Mouse (Mus musculus): ENCODE results near the gene Slc52a3. TPM values are rescaled to one million over a fixed set of nuclear protein-coding genes. Genes with fewer than 3 reads are reported as not detected.
A peak's percentile ranks its signal among the peaks of the same experiment; 100 is the strongest.

The Slc52a3 gene
- polyA plus RNA-seq, 1 experiment from 2014 or later = 0.80 TPM

DNA sequence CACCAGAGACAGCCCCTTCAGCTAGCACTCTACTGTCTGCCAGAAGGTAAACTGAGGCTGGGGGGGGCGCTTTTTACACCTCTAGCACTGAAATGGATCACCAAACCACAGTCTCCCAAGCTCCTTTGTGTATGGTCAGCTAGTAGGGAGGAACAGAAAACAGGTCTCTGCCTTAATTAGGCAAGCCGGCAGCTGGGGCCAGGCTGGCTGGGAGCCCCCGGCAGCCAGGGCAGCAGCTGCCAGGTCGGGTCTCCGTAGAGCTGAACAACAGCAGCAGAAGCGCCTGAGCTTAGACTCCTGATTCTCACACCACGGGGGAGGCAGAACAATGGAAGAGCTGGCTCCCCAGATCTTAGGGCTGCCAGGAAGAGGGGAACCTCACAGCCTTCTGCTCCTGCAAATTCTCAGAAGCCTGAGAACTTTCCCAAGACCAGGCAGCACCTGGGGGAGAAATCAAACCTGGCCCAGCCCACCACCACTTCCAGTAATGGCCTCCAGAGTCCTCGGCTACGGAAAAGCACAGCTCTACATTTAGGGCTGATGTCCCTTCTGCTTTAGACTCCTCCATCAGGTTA, 29.0 kb upstream of the Slc52a3 start:
- WGBS = 25% methylated on average over 9 of the region's 9 CpGs

DNA sequence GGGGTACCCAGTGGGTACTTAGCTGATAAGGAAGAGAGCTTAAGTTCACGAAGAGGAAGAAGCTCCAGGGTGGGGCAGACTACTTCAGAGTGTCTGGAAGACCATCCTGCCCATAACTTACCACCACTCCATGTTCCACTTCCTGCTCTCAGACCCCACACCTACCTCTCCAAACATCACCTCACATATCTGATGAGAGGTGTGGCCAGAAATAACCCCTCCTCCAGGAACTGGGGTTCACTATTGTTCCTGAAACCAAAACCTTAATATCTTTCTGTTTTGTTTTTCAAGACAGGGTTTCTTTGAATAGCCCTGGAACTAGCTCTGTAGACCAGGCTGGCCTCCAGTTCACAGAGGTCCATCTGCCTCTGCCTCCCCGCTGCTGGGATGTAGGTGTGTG, 28.5 kb upstream of the Slc52a3 start:
- peaks cover 82% of the 10 kb centered on the region for H3K4me1 ChIP-seq
- DNase-seq (ENCODE audit: low spot score) = no peak
- 72% methylated on average over 2 of the region's 2 CpGs for WGBS
- peak overlapping the region; percentile 30; the same call in 1 of the 2 replicates for H3K4me3 ChIP-seq
- no peaks in the 10 kb centered on the region for H3K9me3 ChIP-seq
- peaks cover 34% of the 10 kb centered on the region for H3K36me3 ChIP-seq (replicated peaks)
- H3K27me3 ChIP-seq (replicated peaks; ENCODE audit: low read depth, poor library complexity, severe bottlenecking) = peaks cover 35% of the 10 kb centered on the region
- H3K27ac ChIP-seq (replicated peaks) = peak overlapping the region; percentile 80

More for the DNA sequence above, 29.0 kb upstream of the Slc52a3 start:
- Histone ChIP-seq H3K9me3 (no peaks in the 10 kb centered on the region), H3K4me1 (peaks cover 82% of the 10 kb centered on the region), H3K36me3 (replicated peaks) (peaks cover 31% of the 10 kb centered on the region), H3K27ac (replicated peaks) (peak overlapping the region; percentile 80), H3K4me3 (peak overlapping the region; percentile 30; the same call in 1 of the 2 replicates), H3K27me3 (replicated peaks; ENCODE audit: low read depth, poor library complexity, severe bottlenecking) (peaks cover 30% of the 10 kb centered on the region)
- peak; percentile 50 for DNase-seq (ENCODE audit: low spot score)

DNA sequence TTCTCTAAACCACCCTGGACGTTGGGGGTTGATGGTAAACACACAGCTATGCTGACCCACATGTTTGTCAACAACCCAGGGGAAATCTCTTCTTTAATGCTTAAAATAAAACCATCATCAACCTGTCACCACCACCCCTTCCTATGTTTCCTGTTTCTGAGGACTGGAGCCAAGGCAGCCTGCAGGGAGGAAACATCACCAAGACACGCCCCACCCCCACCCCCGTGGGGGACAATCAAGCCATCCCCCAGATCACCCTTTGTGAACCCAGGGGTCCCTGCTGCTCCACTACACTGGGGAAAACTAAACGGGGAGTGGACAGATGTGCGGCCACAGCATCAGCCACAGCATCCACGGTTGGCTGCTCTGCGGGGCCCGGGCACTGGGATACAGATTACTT, 27.9 kb upstream of the Slc52a3 start:
- Histone ChIP-seq H3K27me3 (replicated peaks; ENCODE audit: low read depth, poor library complexity, severe bottlenecking) (peaks cover 38% of the 10 kb centered on the region), H3K36me3 (replicated peaks) (peaks cover 34% of the 10 kb centered on the region), H3K4me1 (peaks cover 82% of the 10 kb centered on the region), H3K9me3 (no peaks in the 10 kb centered on the region), H3K4me3 (peak overlapping the region; percentile 58; the same call in 1 of the 2 replicates), H3K27ac (replicated peaks) (peak overlapping the region; percentile 80; the same call in 1 of the 2 replicates)
- no peak for DNase-seq (ENCODE audit: low spot score)
- WGBS = 80% methylated on average over 8 of the region's 8 CpGs

DNA sequence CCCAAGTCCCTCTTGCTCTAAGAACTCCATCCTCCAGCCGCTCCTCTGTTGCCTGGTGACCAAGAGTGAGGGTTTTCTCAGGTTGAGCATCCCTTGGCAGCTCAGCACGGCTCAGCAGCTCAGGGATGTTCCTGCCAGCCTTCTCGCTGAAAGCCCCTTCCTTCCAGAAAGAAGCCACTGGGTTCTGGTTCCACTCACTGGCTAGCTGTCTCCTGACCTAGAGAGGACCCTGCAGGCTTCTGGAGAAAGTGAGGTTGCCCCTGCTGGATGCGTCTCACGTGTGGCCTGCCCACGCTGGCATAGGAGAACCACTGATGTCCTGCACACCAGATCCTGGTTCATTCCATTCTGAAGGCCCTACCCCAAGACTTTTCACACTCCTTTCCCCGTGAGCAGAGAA, 27.3 kb upstream of the Slc52a3 start:
- 89% methylated on average over 7 of the region's 7 CpGs for WGBS
- peaks cover 38% of the 10 kb centered on the region for H3K27me3 ChIP-seq (replicated peaks; ENCODE audit: low read depth, poor library complexity, severe bottlenecking)
- H3K4me3 ChIP-seq = peak overlapping the region; percentile 58; the same call in 1 of the 2 replicates
- peaks cover 82% of the 10 kb centered on the region for H3K4me1 ChIP-seq
- no peak for DNase-seq (ENCODE audit: low spot score)
- H3K9me3 ChIP-seq = no peaks in the 10 kb centered on the region
- peak overlapping the region; percentile 88; the same call in 1 of the 2 replicates for H3K27ac ChIP-seq (replicated peaks)
- H3K36me3 ChIP-seq (replicated peaks) = peaks cover 34% of the 10 kb centered on the region

DNA sequence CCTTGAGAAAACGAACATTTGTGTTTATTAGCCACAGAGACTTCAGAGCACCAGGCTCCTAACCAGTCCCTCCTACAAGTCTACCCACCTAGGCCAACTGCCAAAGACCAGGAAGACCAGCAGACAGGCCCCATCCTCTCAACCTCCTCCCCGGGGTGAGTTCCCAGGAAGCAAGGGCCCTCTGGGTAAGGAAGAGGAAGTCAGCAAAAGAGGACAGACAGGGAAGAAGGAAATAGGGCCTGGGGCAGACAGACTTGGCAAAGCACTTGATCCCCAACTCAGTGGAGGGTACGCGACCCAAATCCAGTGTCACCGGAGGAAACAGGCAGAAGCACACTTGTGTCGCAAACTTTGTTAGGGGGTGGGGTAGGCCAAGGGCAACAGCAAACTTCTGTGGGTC, 26.9 kb upstream of the Slc52a3 start:
- 94% methylated on average over 6 of the region's 6 CpGs for WGBS
- peaks cover 42% of the 10 kb centered on the region for H3K27me3 ChIP-seq (replicated peaks; ENCODE audit: low read depth, poor library complexity, severe bottlenecking)
- peak overlapping the region; percentile 88; the same call in 1 of the 2 replicates for H3K27ac ChIP-seq (replicated peaks)
- DNase-seq (ENCODE audit: low spot score) = no peak
- H3K36me3 ChIP-seq (replicated peaks) = peaks cover 34% of the 10 kb centered on the region
- H3K9me3 ChIP-seq = no peaks in the 10 kb centered on the region
- H3K4me3 ChIP-seq = peak overlapping the region; percentile 58
- peaks cover 82% of the 10 kb centered on the region for H3K4me1 ChIP-seq

DNA sequence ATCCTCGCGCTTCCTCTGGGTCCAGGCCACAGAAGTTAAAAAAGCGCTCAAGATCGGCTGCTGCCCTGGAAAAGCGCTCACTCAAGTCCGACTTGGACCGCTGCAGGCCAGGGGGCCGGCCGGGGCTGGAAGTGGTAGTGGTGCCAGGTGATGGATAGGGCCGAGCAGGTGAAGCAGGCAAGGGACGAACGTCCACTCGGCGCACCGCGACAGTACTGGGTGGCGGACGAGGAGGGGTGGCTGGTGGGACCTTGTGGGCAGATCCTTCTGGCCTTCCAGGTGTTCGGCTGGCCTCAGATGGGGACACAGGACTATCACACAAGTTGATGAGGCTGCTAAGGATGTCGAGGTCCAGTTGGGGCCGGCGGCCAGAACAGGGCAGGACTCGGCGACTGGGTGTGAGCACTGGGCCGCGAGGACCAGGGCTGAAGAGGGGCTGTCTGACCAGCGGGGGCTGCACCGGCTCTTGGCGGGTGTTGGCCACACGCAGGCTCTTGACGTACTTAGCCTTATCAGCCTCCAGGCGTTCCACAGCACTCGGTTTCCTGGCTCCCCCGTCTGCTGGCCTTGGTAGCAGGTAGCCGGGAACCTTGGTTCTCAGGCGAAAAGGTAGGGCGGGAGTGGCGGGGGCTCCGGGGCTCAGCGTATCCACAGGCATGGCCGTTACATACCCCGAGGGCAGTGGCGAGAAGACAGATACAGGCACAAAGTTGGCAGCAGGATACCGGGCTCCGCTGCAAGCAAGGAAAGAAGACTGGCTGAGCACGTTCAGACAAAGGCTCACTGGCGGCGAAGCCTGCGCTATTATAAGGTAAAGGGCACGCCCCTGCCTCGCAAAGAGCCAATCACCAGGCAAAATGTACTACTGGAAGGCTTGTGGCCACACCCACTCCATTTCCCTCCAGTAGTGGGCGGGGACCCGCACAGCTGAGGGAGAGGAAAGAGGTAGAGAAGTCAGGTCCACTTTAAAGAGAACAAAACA, 25.8 kb upstream of the Slc52a3 start:
- peak overlapping the region; percentile 88 for H3K27ac ChIP-seq (replicated peaks)
- H3K4me1 ChIP-seq = peaks cover 78% of the 10 kb centered on the region
- peak overlapping the region; percentile 58 for H3K4me3 ChIP-seq
- peaks cover 46% of the 10 kb centered on the region for H3K27me3 ChIP-seq (replicated peaks; ENCODE audit: low read depth, poor library complexity, severe bottlenecking)
- H3K9me3 ChIP-seq = no peaks in the 10 kb centered on the region
- H3K36me3 ChIP-seq (replicated peaks) = peaks cover 34% of the 10 kb centered on the region
- WGBS = 49% methylated on average over 53 of the region's 53 CpGs
- DNase-seq (ENCODE audit: low spot score) = peak; percentile 90

DNA sequence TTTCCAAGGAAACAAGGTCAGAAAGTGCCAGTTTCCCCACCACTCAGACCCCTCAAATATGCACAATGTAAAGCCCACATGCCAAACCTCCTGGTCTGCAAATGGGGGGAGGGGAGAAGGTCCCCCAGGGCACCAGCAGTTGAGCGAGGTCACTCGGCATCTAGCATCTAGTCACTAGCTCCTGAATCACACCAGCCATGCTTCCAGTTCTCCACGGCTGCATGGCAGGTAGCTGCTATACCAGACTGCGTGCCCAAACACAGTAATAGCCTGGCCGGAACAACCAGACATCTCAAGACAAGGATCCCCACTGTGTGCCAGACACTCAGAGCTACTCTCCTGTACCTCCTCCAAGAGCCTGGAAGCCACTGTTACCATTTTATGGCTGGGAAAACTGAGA, 24.6 kb upstream of the Slc52a3 start:
- WGBS = 80% methylated on average over 5 of the region's 5 CpGs
- no peaks in the 10 kb centered on the region for H3K9me3 ChIP-seq
- DNase-seq (ENCODE audit: low spot score) = no peak
- peaks cover 39% of the 10 kb centered on the region for H3K36me3 ChIP-seq (replicated peaks)
- peaks cover 87% of the 10 kb centered on the region for H3K4me1 ChIP-seq
- peaks cover 48% of the 10 kb centered on the region for H3K27me3 ChIP-seq (replicated peaks; ENCODE audit: low read depth, poor library complexity, severe bottlenecking)
- H3K4me3 ChIP-seq = no peak overlapping the region
- H3K27ac ChIP-seq (replicated peaks) = no peak overlapping the region

DNA sequence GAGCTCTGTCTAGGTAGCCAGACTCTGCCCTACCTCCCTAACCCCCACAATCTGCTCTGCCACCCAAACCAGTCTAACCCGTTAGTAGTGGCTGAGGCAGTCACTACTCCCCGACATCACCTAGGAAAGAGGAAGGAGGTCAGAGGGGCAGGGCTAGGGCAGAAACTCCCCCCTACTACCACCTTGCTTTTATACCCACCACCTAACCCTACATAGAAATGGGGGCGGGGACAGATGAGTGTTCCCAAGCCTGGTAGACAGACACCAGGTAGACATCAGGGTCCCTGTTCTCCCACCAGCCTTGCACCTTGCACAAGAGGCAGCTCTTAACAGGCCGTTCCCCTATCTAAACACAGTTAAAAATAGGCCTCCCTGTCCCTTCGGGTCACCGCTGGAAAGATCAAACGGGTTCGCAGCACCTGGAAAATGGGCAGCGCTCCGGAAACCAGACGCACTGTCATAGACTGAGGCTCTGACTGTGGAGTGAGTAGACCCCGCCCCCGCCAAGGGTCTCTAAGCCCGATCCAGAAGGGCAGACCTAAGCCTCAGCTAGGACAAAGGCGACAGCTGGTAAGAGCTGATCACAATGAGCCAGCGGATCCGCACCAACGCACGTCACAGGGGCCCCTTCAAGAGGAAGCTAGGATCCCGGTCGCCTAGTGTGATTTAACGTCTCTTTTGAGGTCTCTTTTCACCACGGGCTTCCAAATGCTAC, 23.3 kb upstream of the Slc52a3 start:
- H3K4me1 ChIP-seq = peaks cover 88% of the 10 kb centered on the region
- 9% methylated on average over 23 of the region's 23 CpGs for WGBS
- DNase-seq (ENCODE audit: low spot score) = peak; percentile 69
- H3K36me3 ChIP-seq (replicated peaks) = peaks cover 41% of the 10 kb centered on the region
- peak overlapping the region; percentile 49 for H3K4me3 ChIP-seq
- H3K27me3 ChIP-seq (replicated peaks; ENCODE audit: low read depth, poor library complexity, severe bottlenecking) = peaks cover 48% of the 10 kb centered on the region
- H3K27ac ChIP-seq (replicated peaks) = peak overlapping the region; percentile 78
- no peaks in the 10 kb centered on the region for H3K9me3 ChIP-seq

DNA sequence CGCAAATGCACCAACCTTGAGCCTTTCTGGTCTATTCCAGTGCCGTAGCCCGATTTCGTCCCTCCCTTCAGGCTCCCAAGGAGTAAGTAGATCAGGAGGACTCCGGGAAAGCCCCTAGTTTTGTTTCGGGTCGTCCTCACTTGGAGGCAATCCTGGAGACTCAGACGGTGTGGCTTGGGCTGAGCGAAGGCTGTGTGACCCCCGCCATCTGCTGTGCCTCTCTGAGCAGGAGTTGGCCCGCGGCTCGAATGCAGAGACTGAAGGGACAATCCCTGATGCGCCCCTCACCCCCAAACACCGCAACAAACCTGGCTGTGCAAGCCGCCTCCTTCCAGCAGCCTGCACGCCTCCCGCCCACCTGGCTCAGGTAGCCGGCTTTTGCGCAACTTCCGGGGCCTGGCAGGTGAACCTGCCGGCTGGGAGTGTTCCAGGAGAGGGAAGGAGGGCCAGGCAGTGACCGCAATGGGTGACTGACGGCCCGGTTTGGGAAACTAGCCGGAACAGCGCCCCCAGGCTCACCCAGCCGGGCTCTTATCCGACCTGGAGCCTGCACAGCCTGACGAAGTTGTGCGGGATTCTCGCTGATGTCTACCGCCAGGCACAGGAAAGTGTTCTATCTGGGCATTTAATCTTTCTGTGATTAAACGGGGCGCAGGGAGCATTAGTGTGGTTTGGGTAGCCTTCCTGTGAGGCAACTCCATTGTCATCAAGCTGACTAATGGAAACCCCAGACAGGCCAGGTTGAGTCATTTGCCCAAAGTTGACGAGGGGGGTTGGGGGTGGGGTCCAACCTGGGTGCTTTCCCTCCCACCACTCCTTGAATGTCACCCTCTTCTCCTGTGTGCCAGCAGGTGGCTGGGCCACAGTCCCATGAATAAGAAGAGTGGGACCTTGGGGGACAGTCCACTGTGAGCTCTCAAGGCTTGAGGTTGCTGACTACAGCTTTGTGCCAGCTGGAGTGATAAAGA, 22.4 kb upstream of the Slc52a3 start:
- WGBS = 5% methylated on average over 36 of the region's 36 CpGs
- Histone ChIP-seq H3K36me3 (replicated peaks) (peaks cover 33% of the 10 kb centered on the region), H3K27ac (replicated peaks) (peak overlapping the region; percentile 78), H3K4me1 (peaks cover 88% of the 10 kb centered on the region), H3K9me3 (no peaks in the 10 kb centered on the region), H3K4me3 (peak overlapping the region; percentile 49), H3K27me3 (replicated peaks; ENCODE audit: low read depth, poor library complexity, severe bottlenecking) (peaks cover 48% of the 10 kb centered on the region)
- peak; percentile 64 for DNase-seq (ENCODE audit: low spot score)

DNA sequence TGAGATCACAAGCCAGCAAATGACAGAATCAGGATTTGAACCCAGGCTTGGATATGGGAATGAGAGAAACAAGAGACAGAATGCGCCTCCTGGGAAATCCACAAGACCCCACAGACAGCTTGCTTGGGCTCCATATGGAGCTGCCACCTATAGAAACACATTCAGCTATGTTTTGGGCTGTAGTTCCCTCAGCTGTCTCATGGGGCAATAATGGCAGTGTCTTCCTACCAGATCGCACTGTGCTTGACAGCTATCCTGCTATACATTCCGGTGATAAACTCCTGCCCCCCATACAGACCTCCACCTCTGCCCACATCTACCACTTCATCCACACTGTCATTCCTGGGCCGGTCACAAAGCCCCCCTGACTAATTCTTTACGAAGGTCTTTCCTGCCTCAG, 21.0 kb upstream of the Slc52a3 start:
- peaks cover 18% of the 10 kb centered on the region for H3K36me3 ChIP-seq (replicated peaks)
- no peak for DNase-seq (ENCODE audit: low spot score)
- peaks cover 48% of the 10 kb centered on the region for H3K27me3 ChIP-seq (replicated peaks; ENCODE audit: low read depth, poor library complexity, severe bottlenecking)
- no peak overlapping the region for H3K27ac ChIP-seq (replicated peaks)
- H3K4me3 ChIP-seq = no peak overlapping the region
- 89% methylated on average over 5 of the region's 5 CpGs for WGBS
- peaks cover 86% of the 10 kb centered on the region for H3K4me1 ChIP-seq
- no peaks in the 10 kb centered on the region for H3K9me3 ChIP-seq

DNA sequence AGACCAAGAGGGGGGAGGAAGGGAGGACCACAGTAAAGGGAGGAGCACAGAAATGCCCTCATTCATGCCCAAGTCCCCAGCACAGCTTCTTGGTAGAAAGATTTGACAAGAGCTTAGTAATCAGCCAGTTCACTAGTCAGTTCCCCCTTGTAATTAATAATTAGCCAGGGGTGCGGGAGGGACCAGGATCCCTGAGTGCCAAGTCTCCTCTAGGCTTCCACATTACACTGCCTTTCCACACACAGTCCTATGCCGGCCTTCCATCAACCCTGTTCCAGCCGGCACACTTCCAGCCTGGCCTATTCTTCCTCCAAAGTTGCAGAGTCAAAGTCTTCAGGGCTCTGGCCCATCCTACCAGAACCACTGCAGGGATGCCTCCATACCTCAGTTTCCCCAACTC, 20.2 kb upstream of the Slc52a3 start:
- 90% methylated on average over 3 of the region's 3 CpGs for WGBS
- H3K27ac ChIP-seq (replicated peaks) = no peak overlapping the region
- DNase-seq (ENCODE audit: low spot score) = no peak
- peaks cover 48% of the 10 kb centered on the region for H3K27me3 ChIP-seq (replicated peaks; ENCODE audit: low read depth, poor library complexity, severe bottlenecking)
- no peaks in the 10 kb centered on the region for H3K9me3 ChIP-seq
- peaks cover 16% of the 10 kb centered on the region; the same call in 1 of the 2 replicates for H3K36me3 ChIP-seq (replicated peaks)
- H3K4me1 ChIP-seq = peaks cover 83% of the 10 kb centered on the region
- H3K4me3 ChIP-seq = no peak overlapping the region
